In the genomic region with DNA sequence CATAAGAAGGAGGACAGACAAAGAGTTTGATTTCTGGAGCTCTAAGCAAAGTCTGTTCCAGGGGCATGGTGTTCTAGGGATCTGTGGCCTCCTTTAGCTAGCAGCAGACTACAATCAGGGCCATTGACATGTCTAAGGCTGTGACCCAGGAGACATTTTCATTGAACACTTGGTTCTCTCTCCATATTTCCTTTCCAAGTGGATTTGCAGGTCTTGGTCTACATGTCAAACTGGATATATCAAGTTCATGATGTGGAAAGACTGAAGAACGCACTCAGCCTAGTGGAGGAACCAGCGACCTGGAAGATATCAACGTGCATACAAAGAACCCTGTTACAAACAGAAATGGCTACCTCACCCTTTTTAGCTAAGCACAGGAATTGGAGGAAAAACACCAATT, we compare ENCODE assay signal across 22 mouse cellular contexts.
A peak's percentile ranks its signal among the peaks of the same experiment; 100 is the strongest.
DNase-seq lines count a peak whose midpoint lies in the region; ATAC-seq and TF ChIP-seq lines count a peak whose summit lies in the region.
"Had no signal": no experiment of that assay in that cellular context is flagged by ENCODE, and none has a peak within 500 bp of the region (broad histone marks: within the 10 kb centered on the region; RNA-seq: fewer than 3 reads in every experiment).

No protein-coding gene starts in this region.

- no peak for DNase-seq in heart, postnatal 0 days (ENCODE audit: low spot score)
- no peak for DNase-seq in heart, embryonic 10.5 days (ENCODE audit: low spot score)
- DNase-seq in retina, adult 2 months (ENCODE audit: low read depth, low spot score), result peak; percentile 18
- DNase-seq in layer of hippocampus, adult 9-11 months, result no peak
- DNase-seq in thymus, adult 18-20 months, result no peak
- DNase-seq: adrenal gland, postnatal 10 days; cerebellum, adult 2 months; gastrocnemius, postnatal 10 days; heart, postnatal 10 days; kidney, adult 8-10 months; kidney, postnatal 10 days; right cerebral cortex, postnatal 25 days; spleen, adult 18-20 months; thymus, postnatal 14 days had no signal

- H3K4me3 ChIP-seq in heart, postnatal 0 days (ENCODE audit: low read depth, low read length), result no peak overlapping the region
- no peak overlapping the region for H3K4me3 ChIP-seq in heart, embryonic 10.5 days
- no peak overlapping the region for H3K4me3 ChIP-seq in midbrain, embryonic 13.5 days (replicated peaks)
- H3K4me3 ChIP-seq in midbrain, embryonic 15.5 days, result no peak overlapping the region
- H3K4me3 ChIP-seq: embryonic facial prominence, embryonic 15.5 days; intestine, embryonic 15.5 days; neural tube, embryonic 15.5 days had no signal

- no peak for TF ChIP-seq CTCF in heart, postnatal 0 days (IDR thresholded peaks at IDR 0.05; ENCODE audit: low read depth)

- no peak overlapping the region for H3K9ac ChIP-seq in heart, postnatal 0 days (replicated peaks; ENCODE audit: low read depth, low read length)
- no peak overlapping the region for H3K9ac ChIP-seq in midbrain, embryonic 13.5 days (replicated peaks)
- H3K9ac ChIP-seq in midbrain, embryonic 15.5 days, result no peak overlapping the region
- H3K9ac ChIP-seq: embryonic facial prominence, embryonic 15.5 days; intestine, embryonic 15.5 days; neural tube, embryonic 15.5 days had no signal

- no peaks in the 10 kb centered on the region for H3K9me3 ChIP-seq in heart, postnatal 0 days (replicated peaks; ENCODE audit: control insufficient read depth, low read length)
- H3K9me3 ChIP-seq in heart, embryonic 10.5 days, result no peaks in the 10 kb centered on the region
- H3K9me3 ChIP-seq in midbrain, embryonic 13.5 days, result no peaks in the 10 kb centered on the region
- H3K9me3 ChIP-seq in midbrain, embryonic 15.5 days, result no peaks in the 10 kb centered on the region
- H3K9me3 ChIP-seq: embryonic facial prominence, embryonic 15.5 days; intestine, embryonic 15.5 days; neural tube, embryonic 15.5 days had no signal

- H3K4me1 ChIP-seq in heart, postnatal 0 days (ENCODE audit: control insufficient read depth, insufficient read depth), result peaks cover 8% of the 10 kb centered on the region; the same call in 1 of the 2 replicates
- H3K4me1 ChIP-seq in heart, embryonic 10.5 days, result no peaks in the 10 kb centered on the region
- H3K4me1 ChIP-seq in midbrain, embryonic 13.5 days (replicated peaks), result peaks cover 15% of the 10 kb centered on the region
- 0 out of 2 replicates have a peak, but pooled peaks cover 3% of the 10 kb centered on the region for H3K4me1 ChIP-seq in midbrain, embryonic 15.5 days
- H3K4me1 ChIP-seq: intestine, embryonic 15.5 days had no signal

- WGBS in heart, postnatal 0 days, result 88% methylated on average over 3 of the region's 3 CpGs
- WGBS in heart, embryonic 10.5 days, result 83% methylated on average over 3 of the region's 3 CpGs
- 85% methylated on average over 3 of the region's 3 CpGs for WGBS in midbrain, embryonic 13.5 days
- 78% methylated on average over 3 of the region's 3 CpGs for WGBS in midbrain, embryonic 15.5 days

- ATAC-seq in heart, postnatal 0 days (ENCODE audit: insufficient read depth, low read depth), result no peak
- ATAC-seq in midbrain, embryonic 13.5 days, result 0 out of 2 replicates have a peak, but pooled peaks have one; percentile 10
- ATAC-seq in midbrain, embryonic 15.5 days (replicated peaks), result no peak
- ATAC-seq: activated CD4-positive, CD25-positive, alpha-beta regulatory T cell, adult 4 months; intestine, embryonic 15.5 days had no signal

- H3K27me3 ChIP-seq in heart, postnatal 0 days (ENCODE audit: control insufficient read depth, insufficient read depth, low read length), result no peaks in the 10 kb centered on the region
- H3K27me3 ChIP-seq in heart, embryonic 10.5 days (ENCODE audit: insufficient read depth, poor library complexity, severe bottlenecking), result no peaks in the 10 kb centered on the region
- no peaks in the 10 kb centered on the region for H3K27me3 ChIP-seq in midbrain, embryonic 13.5 days
- H3K27me3 ChIP-seq in midbrain, embryonic 15.5 days (replicated peaks), result no peaks in the 10 kb centered on the region
- H3K27me3 ChIP-seq: embryonic facial prominence, embryonic 15.5 days; intestine, embryonic 15.5 days; neural tube, embryonic 15.5 days had no signal

- H3K36me3 ChIP-seq in heart, postnatal 0 days (replicated peaks; ENCODE audit: control insufficient read depth, insufficient read depth, low read length), result peaks cover 16% of the 10 kb centered on the region; the same call in 1 of the 2 replicates
- peaks cover 8% of the 10 kb centered on the region; the same call in 1 of the 2 replicates for H3K36me3 ChIP-seq in heart, embryonic 10.5 days
- H3K36me3 ChIP-seq in midbrain, embryonic 13.5 days, result no peaks in the 10 kb centered on the region
- H3K36me3 ChIP-seq in midbrain, embryonic 15.5 days (replicated peaks), result no peaks in the 10 kb centered on the region
- H3K36me3 ChIP-seq: embryonic facial prominence, embryonic 15.5 days; intestine, embryonic 15.5 days; neural tube, embryonic 15.5 days had no signal

- H3K4me2 ChIP-seq in heart, postnatal 0 days (ENCODE audit: low read depth, low read length), result no peak overlapping the region
- no peak overlapping the region for H3K4me2 ChIP-seq in midbrain, embryonic 13.5 days (replicated peaks)
- H3K4me2 ChIP-seq in midbrain, embryonic 15.5 days, result no peak overlapping the region
- H3K4me2 ChIP-seq: embryonic facial prominence, embryonic 15.5 days; heart, embryonic 11.5 days; intestine, embryonic 15.5 days; neural tube, embryonic 15.5 days had no signal

- H3K27ac ChIP-seq in heart, postnatal 0 days (ENCODE audit: low read depth), result peak overlapping the region; percentile 20; the same call in 1 of the 2 replicates
- no peak overlapping the region for H3K27ac ChIP-seq in heart, embryonic 10.5 days
- H3K27ac ChIP-seq in midbrain, embryonic 13.5 days, result no peak overlapping the region
- no peak overlapping the region for H3K27ac ChIP-seq in midbrain, embryonic 15.5 days
- H3K27ac ChIP-seq: embryonic facial prominence, embryonic 15.5 days; intestine, embryonic 15.5 days; macrophage; neural tube, embryonic 15.5 days had no signal

- TF ChIP-seq EP300 in heart, postnatal 0 days (IDR thresholded peaks at IDR 0.05; ENCODE audit: low read depth), result no peak
